Mouse (Mus musculus): ENCODE results near the gene Tspan2. TPM values are rescaled to one million over a fixed set of nuclear protein-coding genes. Genes with fewer than 3 reads are reported as not detected.

Tspan2 gene
- polyA plus RNA-seq, 2 experiments: 6.1 to 8.4 TPM

DNA sequence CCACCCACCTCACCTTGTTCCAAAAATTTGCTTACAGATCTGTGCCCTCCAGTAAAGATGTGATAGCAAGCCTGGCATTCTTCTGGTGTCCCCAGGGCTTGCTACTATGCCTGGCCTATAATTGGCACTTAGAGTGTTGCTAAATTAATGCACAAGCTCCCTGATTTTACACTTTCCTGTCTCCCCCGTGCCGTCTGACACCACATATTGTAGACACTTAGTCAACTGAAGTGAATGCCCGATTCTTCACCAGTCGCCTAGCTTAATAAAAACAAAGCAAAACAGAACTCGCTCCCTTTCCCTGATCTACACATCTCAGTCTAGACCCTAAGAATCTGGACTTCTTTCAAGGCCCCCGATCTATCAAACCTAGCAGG is 405 bp upstream of the Tspan2 start:
- WGBS: 25% methylated on average over 6 of the region's 6 CpGs

GRCm38 (mm10) chr3:102735031-102735558 is 766 bp downstream of the Tspan2 start:
- no peaks in the 10 kb centered on the region for H3K27me3 ChIP-seq (ENCODE audit: control insufficient read depth, insufficient read depth, low read length)
- under 1% methylated on average over 27 of the region's 33 CpGs for WGBS
- H3K36me3 ChIP-seq (ENCODE audit: control insufficient read depth, insufficient read depth, low read length): no peaks in the 10 kb centered on the region
- H3K9ac ChIP-seq (ENCODE audit: low read depth, low read length, severe bottlenecking): peak overlapping the region; percentile 65
- H3K9me3 ChIP-seq (ENCODE audit: control insufficient read depth, low read length): no peaks in the 10 kb centered on the region
- no peak overlapping the region for H3K27ac ChIP-seq (replicated peaks; ENCODE audit: low read depth, low read length)
- DNase-seq (ENCODE audit: low spot score) (no peak), ATAC-seq (ENCODE audit: low FRiP score, low read depth) (peak; percentile 60)
- peak overlapping the region; percentile 88 for H3K4me2 ChIP-seq (replicated peaks; ENCODE audit: low read depth, low read length, severe bottlenecking)
- H3K4me3 ChIP-seq (replicated peaks; ENCODE audit: low read length): peak overlapping the region; percentile 68
- H3K4me1 ChIP-seq (ENCODE audit: control insufficient read depth, insufficient read depth, low read length): 0 out of 2 replicates have a peak, but pooled peaks cover 2% of the 10 kb centered on the region
- TF ChIP-seq POLR2A (IDR thresholded peaks at IDR 0.05; ENCODE audit: borderline replicate concordance, extremely low read depth, insufficient read depth, insufficient read length): no peak

More for the DNA sequence above, 405 bp upstream of the Tspan2 start:
- Histone ChIP-seq H3K4me1 (ENCODE audit: control insufficient read depth, insufficient read depth, low read length) (0 out of 2 replicates have a peak, but pooled peaks cover 2% of the 10 kb centered on the region), H3K9me3 (ENCODE audit: control insufficient read depth, low read length) (no peaks in the 10 kb centered on the region), H3K4me3 (replicated peaks; ENCODE audit: low read length) (peak overlapping the region; percentile 68), H3K27ac (replicated peaks; ENCODE audit: low read depth, low read length) (0 out of 2 replicates have a peak overlapping the region, but pooled peaks have one; percentile 48), H3K36me3 (ENCODE audit: control insufficient read depth, insufficient read depth, low read length) (no peaks in the 10 kb centered on the region), H3K4me2 (replicated peaks; ENCODE audit: low read depth, low read length, severe bottlenecking) (peak overlapping the region; percentile 88), H3K9ac (ENCODE audit: low read depth, low read length, severe bottlenecking) (peak overlapping the region; percentile 65), H3K27me3 (ENCODE audit: control insufficient read depth, insufficient read depth, low read length) (no peaks in the 10 kb centered on the region)
- TF ChIP-seq POLR2A (IDR thresholded peaks at IDR 0.05; ENCODE audit: borderline replicate concordance, extremely low read depth, insufficient read depth, insufficient read length): no peak
- ATAC-seq (ENCODE audit: low FRiP score, low read depth) (no peak), DNase-seq (ENCODE audit: low spot score) (no peak)

GRCm38 (mm10) chr3:102735638-102736037 is 1.3 kb downstream of the Tspan2 start:
- Histone ChIP-seq H3K36me3 (ENCODE audit: control insufficient read depth, insufficient read depth, low read length) (no peaks in the 10 kb centered on the region), H3K4me2 (replicated peaks; ENCODE audit: low read depth, low read length, severe bottlenecking) (peak overlapping the region; percentile 88), H3K4me1 (ENCODE audit: control insufficient read depth, insufficient read depth, low read length) (0 out of 2 replicates have a peak, but pooled peaks cover 2% of the 10 kb centered on the region), H3K27ac (replicated peaks; ENCODE audit: low read depth, low read length) (no peak overlapping the region), H3K27me3 (ENCODE audit: control insufficient read depth, insufficient read depth, low read length) (no peaks in the 10 kb centered on the region), H3K9me3 (ENCODE audit: control insufficient read depth, low read length) (no peaks in the 10 kb centered on the region), H3K9ac (ENCODE audit: low read depth, low read length, severe bottlenecking) (peak overlapping the region; percentile 65; the same call in 1 of the 2 replicates), H3K4me3 (replicated peaks; ENCODE audit: low read length) (peak overlapping the region; percentile 68)
- no peak for ATAC-seq (ENCODE audit: low FRiP score, low read depth)
- DNase-seq (ENCODE audit: low spot score): no peak
- WGBS: 61% methylated on average over 6 of the region's 6 CpGs
- TF ChIP-seq POLR2A (IDR thresholded peaks at IDR 0.05; ENCODE audit: borderline replicate concordance, extremely low read depth, insufficient read depth, insufficient read length): no peak

DNA sequence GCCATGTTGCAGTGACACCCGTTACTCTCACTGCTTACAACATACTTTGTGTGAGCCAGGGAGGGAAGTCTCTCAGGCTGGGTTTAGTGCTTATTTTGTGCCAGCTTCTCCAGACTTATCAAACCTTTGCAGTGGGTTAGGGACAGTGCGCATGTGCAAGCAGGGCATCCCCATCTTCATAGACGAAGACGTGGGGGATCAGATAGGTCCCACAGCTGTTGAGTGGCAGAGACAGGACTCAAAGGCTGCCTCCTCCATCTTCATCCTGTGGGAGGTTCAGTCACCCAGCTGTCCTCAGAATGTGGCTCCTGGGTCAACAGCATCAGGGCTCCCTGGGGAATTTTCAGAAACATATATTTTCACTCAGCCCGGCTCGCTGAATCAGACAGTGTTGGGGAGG is 2.1 kb downstream of the Tspan2 start:
- H3K27me3 ChIP-seq (ENCODE audit: control insufficient read depth, insufficient read depth, low read length): no peaks in the 10 kb centered on the region
- no peak overlapping the region for H3K9ac ChIP-seq (ENCODE audit: low read depth, low read length, severe bottlenecking)
- H3K4me2 ChIP-seq (replicated peaks; ENCODE audit: low read depth, low read length, severe bottlenecking): no peak overlapping the region
- WGBS: 69% methylated on average over 6 of the region's 6 CpGs
- H3K9me3 ChIP-seq (ENCODE audit: control insufficient read depth, low read length): no peaks in the 10 kb centered on the region
- DNase-seq (ENCODE audit: low spot score) (no peak), ATAC-seq (ENCODE audit: low FRiP score, low read depth) (no peak)
- 0 out of 2 replicates have a peak, but pooled peaks cover 2% of the 10 kb centered on the region for H3K4me1 ChIP-seq (ENCODE audit: control insufficient read depth, insufficient read depth, low read length)
- TF ChIP-seq POLR2A (IDR thresholded peaks at IDR 0.05; ENCODE audit: borderline replicate concordance, extremely low read depth, insufficient read depth, insufficient read length): no peak
- no peaks in the 10 kb centered on the region for H3K36me3 ChIP-seq (ENCODE audit: control insufficient read depth, insufficient read depth, low read length)
- no peak overlapping the region for H3K4me3 ChIP-seq (replicated peaks; ENCODE audit: low read length)
- no peak overlapping the region for H3K27ac ChIP-seq (replicated peaks; ENCODE audit: low read depth, low read length)

DNA sequence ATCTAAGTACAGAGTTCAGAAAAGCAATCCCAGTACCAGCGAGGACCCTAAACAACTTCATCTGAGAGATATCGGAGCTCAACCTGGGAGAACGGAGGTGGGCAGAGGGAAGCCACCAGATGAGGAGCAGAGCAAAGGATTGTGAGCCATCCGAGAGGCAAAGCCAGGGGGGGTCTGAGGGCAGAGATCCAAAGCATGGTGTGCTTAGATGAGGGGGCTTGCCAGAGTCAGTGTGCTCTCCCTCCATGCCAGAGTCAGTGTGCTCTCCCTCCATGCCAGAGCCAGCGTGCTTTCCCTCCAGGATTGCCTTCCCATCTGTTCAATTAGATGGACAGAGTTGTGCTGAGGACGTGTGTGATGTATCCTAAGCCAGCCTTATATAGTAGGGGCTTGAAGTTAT is 2.8 kb downstream of the Tspan2 start:
- 69% methylated on average over 6 of the region's 6 CpGs for WGBS
- no peak overlapping the region for H3K27ac ChIP-seq (replicated peaks; ENCODE audit: low read depth, low read length)
- H3K9ac ChIP-seq (ENCODE audit: low read depth, low read length, severe bottlenecking): no peak overlapping the region
- H3K36me3 ChIP-seq (ENCODE audit: control insufficient read depth, insufficient read depth, low read length): no peaks in the 10 kb centered on the region
- no peaks in the 10 kb centered on the region for H3K27me3 ChIP-seq (ENCODE audit: control insufficient read depth, insufficient read depth, low read length)
- H3K4me3 ChIP-seq (replicated peaks; ENCODE audit: low read length): no peak overlapping the region
- no peak overlapping the region for H3K4me2 ChIP-seq (replicated peaks; ENCODE audit: low read depth, low read length, severe bottlenecking)
- ATAC-seq (ENCODE audit: low FRiP score, low read depth) (no peak), DNase-seq (ENCODE audit: low spot score) (no peak)
- 0 out of 2 replicates have a peak, but pooled peaks cover 2% of the 10 kb centered on the region for H3K4me1 ChIP-seq (ENCODE audit: control insufficient read depth, insufficient read depth, low read length)
- no peak for TF ChIP-seq POLR2A (IDR thresholded peaks at IDR 0.05; ENCODE audit: borderline replicate concordance, extremely low read depth, insufficient read depth, insufficient read length)
- no peaks in the 10 kb centered on the region for H3K9me3 ChIP-seq (ENCODE audit: control insufficient read depth, low read length)
